Mouse (Mus musculus): ENCODE data around the gene Sash1.

- TF ChIP-seq GATA1 (IDR thresholded peaks at IDR 0.05; ENCODE audit: borderline replicate concordance, low read length) (no peak), FLI1 (IDR thresholded peaks at IDR 0.05; ENCODE audit: low read length) (no peak)
Observed at GRCm38 (mm10) chr10:8912706-8913275, 26.9 kb upstream of the Sash1 start.
